Mouse (Mus musculus): ENCODE data around the gene Sh3glb1.
A peak's percentile ranks its signal among the peaks of the same experiment; 100 is the strongest.

Sh3glb1 gene

DNA sequence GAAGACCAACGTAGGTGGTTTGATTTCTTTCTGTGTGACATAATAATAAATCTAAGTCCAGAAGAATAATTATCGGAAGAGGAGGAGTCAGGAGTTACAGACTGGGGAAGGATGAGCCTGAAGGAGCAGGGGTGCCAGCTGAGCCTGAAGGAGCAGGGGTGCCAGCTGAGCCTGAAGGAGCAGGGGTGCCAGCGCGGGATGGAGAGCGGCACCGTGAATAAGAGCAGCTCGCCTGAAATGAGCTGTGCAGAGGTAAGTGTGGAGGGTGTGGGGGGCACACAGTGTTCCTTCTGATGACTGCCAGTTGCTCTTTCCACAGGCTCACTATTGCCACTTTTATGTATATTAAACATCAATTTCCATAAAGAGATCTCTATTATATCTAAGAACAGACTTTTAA, 5.1 kb downstream of the Sh3glb1 start:
- no peak for DNase-seq (ENCODE audit: inconsistent ontology term)

DNA sequence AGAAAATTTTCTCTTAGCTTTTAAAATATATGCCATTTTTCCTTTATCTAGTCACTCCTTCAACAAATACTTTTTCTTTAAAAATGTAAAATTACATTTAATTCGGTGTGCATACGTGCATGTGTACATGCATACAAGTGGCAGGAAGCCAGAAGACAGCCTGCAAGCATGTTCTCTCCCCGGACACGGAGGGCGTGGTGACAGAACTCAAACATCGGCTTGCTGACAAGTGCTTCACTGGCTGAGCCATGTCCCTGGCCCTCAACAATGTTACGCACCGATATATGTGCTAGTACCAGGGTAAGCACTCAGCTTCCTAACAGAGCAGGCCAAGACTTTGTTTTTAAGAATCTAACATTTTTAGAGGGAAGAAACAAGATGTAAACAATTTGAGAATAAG, 5.5 kb downstream of the Sh3glb1 start:
- DNase-seq (ENCODE audit: inconsistent ontology term): no peak

DNA sequence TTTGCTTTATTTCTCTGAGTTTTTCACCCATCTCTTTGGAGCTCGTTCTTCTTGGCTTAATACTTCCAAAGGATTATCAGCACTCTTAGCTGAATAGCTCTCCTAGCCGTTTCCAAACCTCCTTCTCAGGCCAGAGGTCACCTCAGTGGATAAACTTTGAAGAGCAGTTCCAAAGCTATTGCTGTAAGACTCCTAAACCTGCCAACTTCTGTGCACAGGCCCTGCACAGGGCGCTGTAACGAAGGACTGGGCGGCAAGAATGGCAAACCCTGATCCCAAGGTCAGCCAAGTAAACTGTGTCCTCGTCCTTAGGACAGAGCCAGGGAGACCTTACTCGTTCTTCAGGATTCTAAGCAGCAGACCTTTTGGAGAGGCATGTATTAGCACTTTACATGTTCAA, 6.0 kb downstream of the Sh3glb1 start:
- DNase-seq (ENCODE audit: inconsistent ontology term): no peak

DNA sequence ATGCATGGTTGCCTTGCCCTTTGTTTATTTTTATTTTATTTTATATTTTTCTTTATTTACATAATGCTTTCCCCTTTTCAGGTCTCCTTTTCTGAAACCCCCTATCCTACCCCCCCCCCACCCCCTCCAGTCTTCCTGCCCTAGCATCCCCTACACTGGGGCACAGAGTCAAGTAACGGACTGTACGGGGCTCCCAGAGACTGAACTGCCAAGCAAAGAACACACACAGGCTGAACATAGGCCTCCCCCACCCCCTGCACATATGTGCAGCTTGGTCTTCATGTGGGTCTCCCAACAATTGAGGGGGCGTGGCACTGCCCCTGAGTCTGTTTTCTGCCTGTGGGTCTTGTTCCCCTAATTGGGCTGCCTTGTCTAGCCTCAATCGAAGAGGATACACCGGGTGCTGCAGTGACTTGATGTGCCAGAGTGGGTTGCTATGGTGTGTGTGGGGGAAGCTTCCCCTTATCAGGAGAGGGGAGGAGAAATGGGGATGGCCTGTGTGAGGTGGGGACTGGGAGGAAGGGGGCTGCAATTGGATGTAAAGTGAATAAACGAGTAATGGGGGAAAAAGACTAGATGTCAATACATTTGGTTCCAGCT, 8.4 kb downstream of the Sh3glb1 start:
- no peak for DNase-seq (ENCODE audit: inconsistent ontology term)

DNA sequence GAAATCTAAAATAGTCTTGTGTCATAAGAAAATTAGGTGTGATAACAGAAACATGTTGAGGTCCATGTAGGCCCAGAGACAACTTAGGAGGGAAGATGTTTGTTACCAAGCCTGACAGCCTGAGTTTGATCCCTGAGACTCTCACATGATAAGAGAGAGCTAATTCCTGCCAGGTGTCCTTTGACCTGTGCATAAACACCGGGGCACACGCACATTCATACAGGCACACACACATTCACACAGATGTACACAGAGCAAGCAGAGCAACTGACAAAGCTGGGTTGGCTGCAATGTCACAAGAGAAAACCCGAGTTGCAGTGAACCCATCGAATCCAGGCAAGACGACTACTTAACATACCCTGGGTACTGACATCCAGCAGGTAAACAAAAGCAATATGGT, 11.5 kb downstream of the Sh3glb1 start:
- DNase-seq (ENCODE audit: inconsistent ontology term): no peak

DNA sequence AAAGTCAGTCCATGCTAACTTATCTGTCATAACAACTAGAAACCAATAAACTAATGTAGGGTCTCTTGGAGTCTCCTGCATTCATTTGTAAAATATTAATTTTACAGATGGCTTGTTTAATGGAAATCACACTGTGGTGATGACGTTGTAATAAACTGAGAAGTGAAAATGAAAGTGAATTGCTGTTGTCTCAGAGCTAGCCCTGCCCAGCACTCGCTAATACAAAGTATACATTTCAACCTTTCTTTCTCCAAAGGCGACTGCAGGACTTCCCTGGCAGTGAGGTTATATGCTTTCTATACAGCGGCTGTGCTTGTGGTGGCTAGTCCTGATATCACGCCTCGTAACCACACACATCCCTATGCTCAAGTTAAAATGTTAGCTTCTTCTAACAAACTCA, 16.2 kb downstream of the Sh3glb1 start:
- DNase-seq (ENCODE audit: inconsistent ontology term): no peak

DNA sequence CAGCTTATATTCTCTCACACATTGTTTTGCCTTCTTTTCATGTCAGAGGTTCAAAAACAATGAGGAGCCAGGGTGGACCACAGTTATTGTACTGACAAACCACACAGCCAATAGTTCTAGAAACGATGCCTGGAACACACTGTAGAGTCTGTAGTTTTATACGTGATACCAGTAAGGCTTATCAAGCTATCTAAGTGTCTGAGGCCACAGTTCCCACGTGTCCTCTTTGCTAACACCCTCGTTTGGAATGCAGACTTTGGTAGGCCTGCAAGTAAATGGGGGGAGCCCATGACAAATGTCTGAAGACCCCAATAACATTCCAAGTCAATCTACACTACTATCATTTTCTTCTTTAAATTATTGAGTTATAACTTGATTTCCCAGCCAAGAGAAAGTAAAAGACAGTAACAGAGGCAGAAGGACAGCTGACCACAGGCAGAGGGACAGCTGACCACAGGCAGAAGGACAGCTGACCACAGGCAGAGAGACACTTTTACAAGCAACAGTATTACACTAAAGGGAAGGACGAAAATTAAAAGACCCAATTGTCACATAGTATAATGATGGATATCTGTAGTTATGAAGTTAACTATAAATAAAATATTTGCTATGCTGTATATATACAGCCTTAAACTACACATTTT, 21.2 kb downstream of the Sh3glb1 start:
- DNase-seq (ENCODE audit: inconsistent ontology term): no peak

DNA sequence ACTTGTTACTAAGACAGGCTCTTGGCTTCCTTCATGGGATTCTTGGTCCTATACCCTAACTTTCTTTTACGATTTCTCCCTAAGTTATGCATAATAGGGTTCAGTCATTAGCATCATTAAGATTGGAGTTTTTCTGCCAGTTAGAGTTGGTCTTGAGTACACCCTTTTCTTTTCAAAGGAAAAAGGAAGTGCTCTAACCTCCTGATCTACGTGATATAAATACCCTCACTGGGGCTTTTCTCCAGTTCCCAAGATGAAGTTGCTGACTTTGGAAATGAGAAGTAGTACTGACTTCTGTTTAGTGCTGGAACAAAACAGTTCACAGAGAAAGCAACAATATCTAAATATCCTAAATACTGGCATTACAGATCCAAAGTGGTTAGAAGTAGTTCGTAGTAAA, 22.2 kb downstream of the Sh3glb1 start:
- no peak for DNase-seq (ENCODE audit: inconsistent ontology term)

DNA sequence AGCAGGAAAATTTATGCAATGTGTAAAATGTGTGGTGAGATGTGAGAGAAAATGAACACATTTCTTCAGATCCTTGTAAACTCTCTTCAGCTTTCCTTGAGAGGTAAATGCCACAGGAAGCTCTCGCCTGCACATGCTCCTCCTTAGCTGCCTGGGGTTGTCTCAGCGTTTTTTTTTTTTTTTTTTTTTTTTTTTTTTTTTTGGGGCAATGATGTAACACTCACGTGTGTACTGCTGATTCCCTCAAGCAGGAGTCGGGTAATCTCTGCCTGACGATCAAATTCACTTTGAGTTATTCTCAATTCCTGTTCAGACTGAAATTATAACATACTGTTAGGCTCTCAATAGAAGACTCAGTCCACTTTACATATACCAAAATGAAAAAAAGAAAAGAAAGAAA, 23.0 kb downstream of the Sh3glb1 start:
- DNase-seq (ENCODE audit: inconsistent ontology term): no peak

DNA sequence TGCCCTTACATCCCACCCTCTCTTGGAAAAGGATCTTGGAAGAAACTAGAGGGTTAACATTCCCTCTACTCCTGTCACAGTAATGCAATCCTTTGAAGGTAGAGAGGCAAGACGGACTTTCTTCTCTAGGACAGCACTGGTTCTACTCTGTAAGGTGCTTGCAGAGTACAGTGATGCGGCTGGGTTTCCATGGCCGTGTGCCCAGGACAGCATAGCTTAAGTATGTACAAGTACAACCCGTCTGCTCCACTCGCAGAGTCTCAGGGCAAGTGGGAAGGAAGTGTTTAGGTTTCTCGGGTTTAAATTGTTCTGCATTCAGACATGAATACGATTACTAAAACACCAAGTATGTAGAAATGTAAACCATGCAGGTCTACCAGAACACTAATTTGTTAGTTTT, 25.2 kb downstream of the Sh3glb1 start:
- no peak for DNase-seq (ENCODE audit: inconsistent ontology term)

DNA sequence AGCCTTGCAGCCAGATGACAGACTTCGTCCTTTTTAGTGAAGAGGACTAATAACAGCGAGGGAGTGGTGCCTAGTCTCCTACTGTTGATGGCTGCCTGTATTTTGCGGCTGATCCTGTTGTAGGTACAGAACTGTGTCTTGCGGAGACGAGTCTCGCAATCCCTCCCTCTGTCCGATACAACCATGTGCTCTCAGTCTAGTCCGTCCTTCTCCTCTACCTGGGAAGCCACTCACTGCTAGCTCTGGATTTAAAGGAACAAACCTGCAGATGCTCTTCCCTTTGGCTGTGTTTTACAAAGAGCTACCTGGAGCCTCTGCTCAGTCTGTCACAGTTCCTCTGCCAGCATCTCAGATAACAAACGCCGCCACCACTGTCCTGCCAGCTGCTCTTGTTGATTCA, 26.1 kb downstream of the Sh3glb1 start:
- DNase-seq (ENCODE audit: inconsistent ontology term): no peak

DNA sequence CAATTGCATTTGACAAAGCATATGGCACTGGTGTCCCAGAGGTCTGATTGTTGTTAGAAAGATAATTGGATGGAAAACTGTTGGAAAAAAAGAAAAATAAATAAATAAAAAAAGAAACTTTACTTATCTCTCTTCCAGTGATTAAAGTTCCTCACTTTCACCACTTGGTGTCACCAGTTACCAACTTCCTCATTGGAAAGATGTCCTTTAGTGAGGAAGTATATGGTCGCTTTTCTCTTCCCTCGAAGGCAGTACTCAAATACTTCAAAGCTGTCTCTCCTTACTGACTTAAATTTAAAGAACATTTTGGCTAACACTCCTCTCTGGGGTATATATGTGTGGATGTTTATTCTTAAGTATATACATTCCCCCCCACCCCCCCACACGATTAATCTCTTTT, 28.1 kb downstream of the Sh3glb1 start:
- DNase-seq (ENCODE audit: inconsistent ontology term): peak; percentile 40

DNA sequence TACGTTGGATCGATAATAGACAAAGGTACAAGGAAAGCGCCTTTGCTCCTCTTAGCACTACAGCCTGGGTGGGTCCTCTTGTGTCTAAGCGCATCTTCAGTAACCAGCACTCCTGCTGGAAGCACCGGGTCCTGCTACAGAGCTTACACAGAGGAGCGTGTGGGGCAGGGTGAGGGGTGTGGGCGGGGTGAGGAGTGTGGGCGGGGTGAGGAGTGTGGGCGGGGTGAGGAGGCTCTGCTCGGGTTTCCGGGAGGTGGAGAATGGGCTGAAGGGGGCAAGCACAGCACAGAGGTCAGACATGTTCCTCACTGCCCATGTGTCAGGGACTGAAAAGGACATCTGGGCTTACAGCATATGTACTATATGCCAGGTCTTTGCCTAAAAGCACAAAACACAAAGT, 30.9 kb downstream of the Sh3glb1 start:
- peak; percentile 29 for DNase-seq (ENCODE audit: inconsistent ontology term)

DNA sequence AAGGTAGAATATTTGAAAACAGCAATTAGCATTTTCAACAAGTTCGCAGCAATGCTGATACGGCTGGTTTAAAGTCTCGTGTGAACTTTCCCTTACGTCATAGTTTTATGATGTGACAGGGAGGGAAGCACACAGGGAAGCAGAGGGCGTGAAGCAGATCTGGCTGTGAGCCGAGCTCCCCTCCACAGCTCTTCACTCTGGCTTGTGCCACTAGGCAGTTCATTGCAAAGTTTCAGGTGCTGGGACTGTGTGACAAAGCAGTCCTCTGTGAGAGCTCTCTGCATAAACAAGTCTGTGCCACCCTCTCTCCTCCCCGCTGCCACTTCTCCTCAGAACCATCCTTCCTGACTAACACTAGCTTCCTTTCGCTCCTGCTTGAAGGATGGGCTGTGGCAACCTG, 31.9 kb downstream of the Sh3glb1 start:
- no peak for DNase-seq (ENCODE audit: inconsistent ontology term)

DNA sequence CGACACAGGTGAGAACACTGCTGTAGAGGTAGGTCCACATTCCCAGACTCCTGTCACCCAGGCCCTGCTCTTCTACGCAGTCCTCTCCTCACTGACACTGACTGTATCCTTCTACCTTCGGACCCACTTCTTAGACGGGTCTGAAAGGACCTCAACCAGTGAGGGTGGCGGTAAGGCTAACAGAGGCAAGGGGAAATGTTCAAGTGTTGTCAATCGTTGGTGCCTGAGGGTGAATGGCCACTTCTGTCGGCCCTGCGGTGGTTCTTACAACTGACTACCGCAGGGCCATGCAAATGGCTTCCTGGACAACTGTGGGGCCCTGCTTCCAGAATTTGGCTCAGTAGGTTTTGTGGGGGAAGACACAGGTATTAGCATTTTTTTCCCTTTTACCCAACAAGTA, 32.5 kb downstream of the Sh3glb1 start:
- DNase-seq (ENCODE audit: inconsistent ontology term): no peak

DNA sequence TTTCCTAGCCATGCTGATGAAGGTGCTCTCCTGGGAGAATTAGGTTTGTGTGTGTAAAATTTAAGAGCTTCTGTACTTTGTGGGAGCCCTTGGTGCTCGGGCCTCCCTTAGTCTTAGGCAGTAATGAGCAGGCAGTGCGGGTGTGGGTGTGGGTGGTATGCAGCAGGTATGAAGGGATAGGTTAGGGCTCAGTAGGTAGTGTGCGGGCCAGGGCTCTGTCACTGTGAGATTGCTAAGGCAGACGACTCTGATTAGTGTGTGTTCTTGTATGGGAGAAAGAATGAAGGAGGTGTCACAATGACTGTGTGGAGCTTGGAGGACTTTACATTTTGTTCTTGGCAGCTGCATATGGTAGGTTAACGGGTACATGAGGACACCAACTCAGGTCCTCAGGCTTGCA, 34.0 kb downstream of the Sh3glb1 start:
- no peak for DNase-seq (ENCODE audit: inconsistent ontology term)

DNA sequence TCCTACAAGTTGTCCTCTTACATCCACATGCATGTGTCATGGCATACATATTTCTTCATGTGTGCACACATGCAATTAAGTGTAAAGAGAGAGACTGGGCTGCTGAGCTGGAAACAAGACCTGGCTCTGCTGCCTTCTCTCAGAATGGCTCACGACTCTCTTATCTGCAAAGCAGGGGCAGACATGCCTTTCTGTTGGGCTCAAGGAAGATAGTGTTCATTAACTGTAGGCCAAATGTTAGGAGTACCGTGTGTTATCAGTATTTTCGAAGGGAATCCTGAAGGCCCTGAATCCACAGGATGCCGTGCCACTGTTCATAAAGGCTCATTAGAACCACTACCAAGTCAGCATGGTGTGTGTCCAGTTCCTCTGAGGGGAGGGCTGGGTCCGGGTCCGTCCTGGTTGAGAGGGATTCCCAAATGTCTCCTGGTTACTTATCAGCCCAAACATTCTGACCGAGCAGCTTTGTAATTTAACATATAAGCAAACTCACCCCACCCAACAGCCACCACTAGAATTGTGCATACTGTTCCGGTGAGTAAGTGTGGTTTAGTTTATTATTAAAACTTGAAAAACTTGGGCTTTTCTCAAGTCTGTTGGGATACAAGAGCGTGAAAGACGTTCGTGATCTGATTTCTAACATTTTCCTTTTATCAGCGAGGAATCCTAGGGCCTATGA, 36.9 kb downstream of the Sh3glb1 start:
- no peak for DNase-seq (ENCODE audit: inconsistent ontology term)

DNA sequence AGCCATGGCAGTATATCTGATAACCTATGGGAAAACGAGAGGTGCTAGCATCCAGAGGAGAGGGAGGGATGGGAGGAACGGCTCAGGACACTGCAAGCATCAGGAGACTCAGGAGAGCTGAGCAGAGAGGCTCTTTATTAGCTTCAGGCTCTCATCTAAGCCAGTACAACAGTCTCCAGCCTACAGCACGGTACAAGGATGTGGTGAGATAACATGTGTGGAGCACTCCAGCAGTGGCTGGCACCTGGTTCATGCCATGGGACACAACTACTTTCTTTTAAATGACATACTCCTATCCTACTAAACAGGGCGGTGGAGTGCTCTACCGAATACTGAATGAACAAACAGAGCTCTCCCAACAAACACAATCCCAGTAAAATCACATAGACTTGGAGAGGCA, 38.6 kb downstream of the Sh3glb1 start:
- no peak for DNase-seq (ENCODE audit: inconsistent ontology term)

DNA sequence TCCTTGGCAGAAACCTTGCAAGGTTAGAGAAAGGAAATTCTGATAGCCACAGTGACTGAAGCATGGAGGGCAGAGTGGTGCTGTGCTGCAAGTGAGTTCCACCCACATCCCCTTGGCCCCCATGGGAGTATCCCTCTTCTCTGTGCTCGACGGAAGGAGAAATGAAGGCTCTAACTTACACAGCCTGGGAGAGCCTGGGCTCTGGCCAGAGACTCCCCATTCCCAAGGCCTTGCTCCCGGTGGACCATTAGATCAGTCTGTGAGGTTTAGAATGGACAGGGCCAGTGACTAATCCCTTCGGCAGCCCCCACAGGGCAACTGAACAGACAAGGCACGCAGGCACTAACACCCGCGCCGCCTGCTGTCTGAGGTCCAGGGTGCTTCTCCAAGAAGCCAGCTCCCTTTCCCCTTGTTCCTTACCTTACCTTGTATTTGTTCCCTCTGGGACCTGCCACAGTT, 40.4 kb downstream of the Sh3glb1 start:
- peak; percentile 34 for DNase-seq (ENCODE audit: inconsistent ontology term)

DNA sequence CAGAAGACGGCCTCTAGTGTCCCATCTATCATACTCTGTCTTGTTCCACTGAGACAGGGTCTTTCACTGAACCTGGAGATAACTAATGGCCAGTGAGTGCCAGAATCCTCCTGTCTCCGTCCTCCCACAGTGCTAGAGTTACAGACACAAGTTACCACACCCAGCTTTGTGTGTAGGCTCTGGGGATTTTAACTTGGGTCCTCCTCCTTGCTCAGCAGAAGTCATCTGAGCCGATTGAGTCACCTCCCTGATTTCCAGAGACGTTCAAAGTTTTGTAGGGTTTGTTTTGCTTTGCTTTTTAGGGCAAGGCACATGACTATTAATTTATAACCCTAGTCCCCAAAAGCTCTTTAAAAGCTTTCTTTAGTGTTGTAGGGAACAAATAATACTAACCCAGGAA, 41.0 kb downstream of the Sh3glb1 start:
- DNase-seq (ENCODE audit: inconsistent ontology term): no peak

DNA sequence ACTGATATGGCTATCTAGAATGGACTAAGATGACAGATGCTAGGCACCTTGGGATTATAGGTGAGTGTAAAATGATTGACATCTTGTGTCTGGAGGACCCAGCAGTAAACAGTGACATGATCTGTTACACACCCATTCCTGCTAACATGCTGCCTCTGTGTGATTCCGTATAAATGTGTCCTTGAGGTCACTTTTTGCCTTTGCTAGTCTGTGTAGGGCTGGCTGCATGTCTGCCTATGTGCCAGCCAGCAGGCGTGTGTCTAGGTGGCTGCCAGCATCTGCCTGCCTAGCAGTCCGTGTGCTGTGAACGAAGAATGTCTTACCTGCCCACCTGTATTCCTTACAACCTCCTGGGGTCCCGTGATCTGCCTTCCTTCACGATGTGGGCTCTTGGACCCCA, 42.4 kb downstream of the Sh3glb1 start:
- no peak for DNase-seq (ENCODE audit: inconsistent ontology term)

DNA sequence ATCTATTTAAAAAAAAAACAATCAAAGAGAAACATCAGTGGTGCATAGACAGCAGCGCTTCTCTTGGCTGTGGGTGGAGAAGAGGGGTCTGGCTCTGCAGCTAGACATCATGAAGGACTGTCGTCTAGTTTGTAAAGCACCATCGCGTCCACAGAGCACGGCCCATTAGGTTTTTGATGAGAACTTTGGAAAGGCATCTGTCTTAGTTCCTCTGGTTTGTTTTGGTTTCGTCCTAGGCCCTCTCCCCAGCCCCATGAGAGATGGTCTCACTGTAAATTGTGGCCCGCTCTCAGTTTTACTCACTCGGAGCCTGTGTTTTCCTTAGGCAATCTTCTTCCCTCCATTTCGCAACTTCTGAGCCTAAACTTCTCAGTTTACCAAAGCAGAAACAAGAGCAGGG, 43.9 kb downstream of the Sh3glb1 start:
- no peak for DNase-seq (ENCODE audit: inconsistent ontology term)

DNA sequence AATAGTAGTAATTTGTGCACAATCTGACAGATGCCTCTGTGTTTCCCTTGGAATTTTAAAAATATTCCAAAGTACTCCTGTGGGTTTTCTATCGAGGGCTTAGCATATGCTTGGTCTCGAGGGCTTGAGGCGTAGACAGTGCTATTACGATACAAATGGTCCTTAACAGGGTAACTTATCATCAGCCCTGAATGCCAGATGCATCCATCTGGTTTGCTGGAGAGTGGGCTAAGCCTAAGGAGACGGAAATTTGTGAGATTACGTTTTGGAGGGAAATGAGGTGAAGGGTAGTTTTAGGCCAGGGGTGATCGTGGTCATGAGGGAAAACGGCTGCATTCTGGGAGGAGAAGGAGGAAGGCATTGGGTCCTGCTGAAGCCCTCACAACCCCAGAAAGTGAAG, 48.1 kb downstream of the Sh3glb1 start:
- DNase-seq (ENCODE audit: inconsistent ontology term): no peak
